Mouse (Mus musculus) limb, embryonic 14.5 days (tissue): ENCODE measurements around the gene Eef1akmt2. TPM values are rescaled to one million over a fixed set of nuclear protein-coding genes. Genes with fewer than 3 reads are reported as not detected.

Experiments used
- ATAC-seq: fragments of 200-750 bp; cut with Nextera tagmentation; 2 replicates; pipeline ENCODE4 v1.8.0; 2017; ENCODE audit warnings: low read depth, moderate number of reproducible peaks, moderate TSS enrichment; ENCODE audit not compliant: low FRiP score
- DNase-seq: peaks from one replicate; pipeline ENCODE4 v3.0.0-alpha.2; 2015; ENCODE audit warnings: low spot score
- H3K27ac ChIP-seq: fragments of 300-500 bp; sonication (generic); replicated peaks from 2 replicates; pipeline ENCODE4 v1.5.1; 2014; ENCODE audit warnings: low read depth, mild to moderate bottlenecking, low read length, moderate library complexity, mixed read lengths
- H3K27me3 ChIP-seq: fragments of 300-500 bp; sonication (generic); 2 replicates; pipeline ENCODE4 v1.6.1; 2014; ENCODE audit warnings: low read length, mixed read lengths; ENCODE audit not compliant: control insufficient read depth, insufficient read depth
- H3K36me3 ChIP-seq: fragments of 300-500 bp; sonication (generic); 2 replicates; pipeline ENCODE4 v1.6.1; 2014; ENCODE audit warnings: mild to moderate bottlenecking, low read length, moderate library complexity, mixed read lengths; ENCODE audit not compliant: control insufficient read depth, insufficient read depth
- H3K4me1 ChIP-seq: fragments of 300-500 bp; sonication (generic); 2 replicates; pipeline ENCODE4 v1.6.1; 2014; ENCODE audit warnings: antibody characterized with exemption, low read length, mixed read lengths; ENCODE audit not compliant: control insufficient read depth, insufficient read depth
- H3K4me2 ChIP-seq: fragments of 300-500 bp; sonication (generic); replicated peaks from 2 replicates; pipeline ENCODE4 v1.6.1; 2014; ENCODE audit warnings: low read depth, mild to moderate bottlenecking, low read length, moderate library complexity; ENCODE audit not compliant: severe bottlenecking
- H3K4me3 ChIP-seq: fragments of 300-500 bp; sonication (generic); replicated peaks from 2 replicates; pipeline ENCODE4 v1.5.1; 2014; ENCODE audit warnings: low read length
- H3K9ac ChIP-seq: fragments of 300-500 bp; sonication (generic); 2 replicates; pipeline ENCODE4 v1.6.1; 2014; ENCODE audit warnings: mild to moderate bottlenecking, low read depth, low read length, moderate library complexity; ENCODE audit not compliant: severe bottlenecking
- H3K9me3 ChIP-seq: fragments of 300-500 bp; sonication (generic); 2 replicates; pipeline ENCODE4 v1.6.1; 2016; ENCODE audit warnings: low read length; ENCODE audit not compliant: control insufficient read depth
- POLR2A ChIP-seq: fragments of 200-500 bp; IDR thresholded peaks from 2 replicates; pipeline ENCODE4 v1.8.0; 2012; ENCODE audit warnings: inconsistent platforms, mild to moderate bottlenecking, moderate library complexity, borderline replicate concordance; ENCODE audit not compliant: insufficient read depth, insufficient read length; ENCODE audit errors: extremely low read depth
- WGBS: fragments of 180-500 bp; shearing (Covaris S2); extraction: QIAGEN DNeasy Blood & Tissue Kit; methylation state at CpG from one replicate; pipeline ENCODE4 v1.1.7; 2014; 5-methylcytosine and 5-hydroxymethylcytosine counted together
- polyA plus RNA-seq, 2 experiments: library from polyadenylated mRNA; depleted of rRNA in 1 of 2; stranded (reverse) in 1 of 2; unstranded in 1 of 2; fragments of >200 nt; fragmentation: Nextera tagmentation in 1 of 2; extraction: Ambion mirVana in 1 of 2; gene quantifications; 2 replicates each; pipeline versions ENCODE4 v1.2.1 to v1.2.3; 2012 to 2014

The Eef1akmt2 gene
- polyA plus RNA-seq, 2 experiments = 50.9 to 68.6 TPM

DNA sequence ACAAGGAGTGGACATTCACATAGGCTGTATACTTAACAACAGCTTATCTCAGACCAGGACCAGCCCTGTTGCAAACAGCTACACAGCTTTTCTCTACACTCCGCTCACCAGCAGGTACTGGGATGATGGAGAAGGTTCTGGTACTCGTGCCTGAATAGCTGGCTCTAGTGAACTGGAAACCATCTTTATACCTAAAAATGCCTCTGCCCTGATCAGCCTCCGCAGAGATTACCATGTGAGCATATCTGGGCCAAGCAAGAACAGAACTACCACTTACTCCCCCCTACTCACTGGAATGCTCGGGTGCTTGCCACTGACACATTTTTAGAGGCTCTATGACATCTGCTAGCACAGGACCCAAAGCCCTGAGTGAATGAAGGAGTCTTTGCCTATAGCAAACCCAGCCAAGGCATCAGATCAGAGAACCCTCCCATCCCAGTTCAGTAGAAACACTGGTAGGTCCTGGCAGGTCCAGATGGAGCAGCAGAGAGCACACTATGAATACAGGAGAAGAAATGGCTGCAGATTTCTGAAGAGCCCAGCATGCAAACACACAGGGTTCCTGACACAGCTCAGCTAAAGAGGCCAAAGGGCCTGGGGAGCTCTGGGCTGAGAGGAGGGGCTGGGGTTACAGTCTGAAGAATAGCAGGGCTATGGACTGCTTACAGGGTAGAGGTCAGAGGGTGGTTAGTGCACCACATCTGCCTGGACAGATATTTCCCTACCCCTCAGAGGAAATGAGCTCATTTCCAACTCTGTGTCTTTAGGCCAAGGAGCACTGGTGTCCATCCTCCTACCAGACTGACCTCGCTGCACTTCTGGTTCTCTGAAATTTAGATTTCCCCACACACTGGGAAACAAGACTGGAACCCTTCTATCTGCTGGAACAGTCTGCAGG is 53.1 kb downstream of the Eef1akmt2 start:
- ATAC-seq (no peak), DNase-seq (no peak)
- Histone ChIP-seq H3K27me3 (no peaks in the 10 kb centered on the region), H3K9me3 (no peaks in the 10 kb centered on the region), H3K4me3 (no peak overlapping the region), H3K36me3 (peaks cover 7% of the 10 kb centered on the region), H3K4me2 (no peak overlapping the region), H3K4me1 (peaks cover 7% of the 10 kb centered on the region), H3K9ac (no peak overlapping the region), H3K27ac (no peak overlapping the region)
- no peak for TF ChIP-seq POLR2A
- WGBS = 86% methylated on average over 5 of the region's 5 CpGs

DNA sequence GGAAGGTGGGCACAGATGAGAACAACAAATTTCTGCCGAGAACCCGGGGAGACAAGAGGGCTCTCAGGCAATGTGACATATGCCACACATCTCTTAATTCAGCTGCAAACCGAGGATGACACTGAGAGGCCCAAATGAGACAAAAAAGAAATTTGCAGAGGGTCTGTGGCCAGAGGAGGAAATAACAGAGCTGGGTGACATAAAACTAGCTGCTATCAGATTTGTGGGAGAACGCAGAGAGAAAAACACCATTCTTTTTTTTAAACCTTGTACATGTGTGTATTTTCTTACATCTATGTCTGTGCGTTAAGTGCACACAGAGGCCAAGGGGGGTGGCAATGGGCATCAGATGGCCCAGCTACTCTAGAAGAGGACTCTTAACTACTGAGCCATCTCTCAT is 57.3 kb downstream of the Eef1akmt2 start:
- Histone ChIP-seq H3K4me2 (no peak overlapping the region), H3K4me3 (no peak overlapping the region), H3K36me3 (peaks cover 2% of the 10 kb centered on the region; the same call in 1 of the 2 replicates), H3K27me3 (no peaks in the 10 kb centered on the region), H3K27ac (no peak overlapping the region), H3K9me3 (no peaks in the 10 kb centered on the region), H3K9ac (no peak overlapping the region), H3K4me1 (peaks cover 5% of the 10 kb centered on the region; the same call in 1 of the 2 replicates)
- no peak for TF ChIP-seq POLR2A
- ATAC-seq = no peak
- DNase-seq = no peak
- 87% methylated on average over 5 of the region's 5 CpGs for WGBS

DNA sequence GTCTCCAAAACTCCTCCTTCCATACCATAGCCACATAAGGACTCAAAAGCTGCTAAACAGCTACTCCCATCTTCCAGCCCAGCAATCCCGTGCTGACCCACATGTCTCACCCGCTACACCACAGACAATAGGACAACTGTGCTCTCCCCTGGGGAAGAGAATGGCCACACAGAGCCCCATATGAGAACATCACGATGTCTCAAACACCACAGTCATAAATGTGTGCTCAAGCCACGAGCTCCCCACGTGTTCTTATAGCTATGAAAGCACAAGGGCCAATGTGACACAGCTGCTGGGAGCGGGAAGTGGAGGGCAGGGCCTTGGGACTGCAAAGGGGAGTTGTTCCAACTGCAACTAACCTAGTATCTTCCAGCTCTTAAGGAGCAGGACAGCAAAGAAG is 59.0 kb downstream of the Eef1akmt2 start:
- H3K4me2 ChIP-seq = no peak overlapping the region
- no peak for DNase-seq
- H3K27me3 ChIP-seq = no peaks in the 10 kb centered on the region
- no peaks in the 10 kb centered on the region for H3K9me3 ChIP-seq
- no peak for ATAC-seq
- no peaks in the 10 kb centered on the region for H3K36me3 ChIP-seq
- no peak overlapping the region for H3K9ac ChIP-seq
- WGBS = 66% methylated on average over 6 of the region's 6 CpGs
- no peak overlapping the region for H3K4me3 ChIP-seq
- no peak for TF ChIP-seq POLR2A
- 0 out of 2 replicates have a peak overlapping the region, but pooled peaks have one; percentile 8 for H3K27ac ChIP-seq
- peaks cover 5% of the 10 kb centered on the region; the same call in 1 of the 2 replicates for H3K4me1 ChIP-seq

- 90% methylated on average over 14 of the region's 14 CpGs for WGBS
- H3K4me3 ChIP-seq = no peak overlapping the region
- H3K9me3 ChIP-seq = no peaks in the 10 kb centered on the region
- no peak overlapping the region for H3K4me2 ChIP-seq
- ATAC-seq = no peak
- no peak for DNase-seq
- no peaks in the 10 kb centered on the region for H3K27me3 ChIP-seq
- no peak overlapping the region for H3K9ac ChIP-seq
- no peaks in the 10 kb centered on the region for H3K36me3 ChIP-seq
- no peak overlapping the region for H3K27ac ChIP-seq
- no peak for TF ChIP-seq POLR2A
- H3K4me1 ChIP-seq = peaks cover 5% of the 10 kb centered on the region; the same call in 1 of the 2 replicates
These were observed 61.8 kb downstream of the Eef1akmt2 start for GRCm38 (mm10) chr7:132790447-132791219.

DNA sequence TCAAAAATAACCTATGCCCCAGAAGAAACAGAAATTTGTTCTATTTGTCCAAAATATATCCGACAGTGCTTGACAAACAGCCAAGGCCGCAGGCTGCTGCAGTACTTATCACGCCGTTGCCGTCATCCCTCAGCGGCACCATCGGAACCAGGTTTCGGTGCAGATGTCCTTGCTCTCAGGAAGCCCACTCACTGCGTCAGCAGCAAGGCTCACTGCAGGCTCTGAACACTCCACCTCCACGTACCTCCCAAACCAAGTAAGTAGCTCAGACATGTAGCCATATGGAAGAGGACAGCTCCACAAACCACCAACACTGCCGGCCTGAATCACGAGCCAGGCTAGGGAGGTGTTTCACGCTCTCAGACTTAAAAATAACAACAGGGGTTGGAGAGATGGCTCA is 63.6 kb downstream of the Eef1akmt2 start:
- Histone ChIP-seq H3K27ac (no peak overlapping the region), H3K27me3 (no peaks in the 10 kb centered on the region), H3K4me2 (no peak overlapping the region), H3K4me1 (peaks cover 9% of the 10 kb centered on the region; the same call in 1 of the 2 replicates), H3K9me3 (no peaks in the 10 kb centered on the region), H3K9ac (no peak overlapping the region), H3K36me3 (no peaks in the 10 kb centered on the region), H3K4me3 (no peak overlapping the region)
- ATAC-seq = no peak
- DNase-seq = no peak
- TF ChIP-seq POLR2A = no peak
- WGBS = 93% methylated on average over 13 of the region's 13 CpGs
